Mouse (Mus musculus): ENCODE measurements around the gene Gzme.
"Not testable (repeated sequence)": the region's sequence is repeated elsewhere in the genome, so short reads cannot be mapped to it uniquely, and the experiment has no call there.

The Gzme gene

DNA sequence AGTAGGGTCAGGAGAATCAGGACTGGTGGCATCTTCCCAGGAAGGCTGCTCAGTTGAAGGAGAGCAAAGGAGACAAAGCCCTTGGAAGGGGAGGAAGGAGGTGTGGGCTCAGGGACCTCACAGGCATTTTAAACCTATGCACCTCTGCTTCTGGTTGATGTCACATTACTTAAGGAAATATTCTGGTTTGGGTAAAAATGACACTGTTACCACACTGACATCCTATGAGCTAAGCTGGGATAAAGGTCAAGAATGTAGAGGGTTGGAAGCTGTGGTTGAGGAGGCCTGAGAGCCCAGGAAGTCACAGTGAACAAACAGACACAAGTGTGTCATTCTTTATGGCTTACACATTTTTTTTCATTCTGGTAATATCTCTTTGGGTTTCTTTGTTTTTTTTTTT is at the start of gene Gzme:
Gene Gzme (minus strand): TSS at position 101 of the 400 bp plus-strand sequence.
- no peak for DNase-seq

GRCm38 (mm10) chr14:56168009-56168408 is 47.6 kb upstream of the Gzme start:
- no peak for DNase-seq

- DNase-seq = peak in 1 of 2 experiments; percentile 0
These were observed 41.7 kb upstream of the Gzme start for GRCm38 (mm10) chr14:56162109-56162508.

- DNase-seq = not testable (repeated sequence)
These were observed 39.1 kb upstream of the Gzme start, which contains the start of gene Gzmg for GRCm38 (mm10) chr14:56159479-56159878. Gzmg (minus strand) TSS chr14:56159579.

DNA sequence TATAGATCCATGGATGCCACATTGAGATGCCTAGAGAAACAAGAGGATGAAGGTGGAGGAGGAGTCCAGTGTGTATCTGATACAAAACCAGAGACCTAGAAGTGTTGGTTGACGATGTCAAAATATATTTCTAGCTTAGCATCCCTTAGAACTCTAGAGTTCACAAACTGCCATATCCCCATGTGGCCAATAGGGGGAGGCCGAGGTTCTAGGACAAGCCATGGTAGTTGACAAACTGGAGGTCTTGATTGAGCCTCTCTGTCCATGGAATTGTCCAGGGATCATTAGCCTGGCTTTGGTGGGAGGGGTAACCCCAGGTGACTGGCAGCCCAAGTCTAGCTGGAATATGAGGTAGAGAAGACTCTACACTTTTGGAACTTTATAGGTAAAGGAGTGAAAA is 34.9 kb upstream of the Gzme start:
- DNase-seq = peak in 1 of 2 experiments; percentile 2

DNA sequence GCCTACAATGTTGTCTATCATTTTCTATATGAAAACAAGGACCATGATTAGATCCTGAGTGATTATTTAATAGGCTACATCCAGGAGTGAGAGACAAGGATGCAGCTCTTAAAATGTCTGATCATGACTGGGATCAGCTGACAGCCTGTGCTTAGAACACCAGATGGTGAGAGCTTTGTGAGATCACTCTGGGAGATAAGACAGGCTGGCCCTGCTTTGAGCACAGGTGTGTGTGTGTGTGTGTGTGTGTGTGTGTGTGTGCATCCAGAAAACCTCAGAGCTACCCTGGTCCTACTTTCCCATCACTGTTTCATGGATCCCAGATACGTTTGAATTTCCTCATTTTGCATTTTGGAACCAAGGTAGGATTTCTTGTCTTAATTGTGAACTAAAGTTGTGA is 13.2 kb upstream of the Gzme start:
- DNase-seq = not testable (repeated sequence)

DNA sequence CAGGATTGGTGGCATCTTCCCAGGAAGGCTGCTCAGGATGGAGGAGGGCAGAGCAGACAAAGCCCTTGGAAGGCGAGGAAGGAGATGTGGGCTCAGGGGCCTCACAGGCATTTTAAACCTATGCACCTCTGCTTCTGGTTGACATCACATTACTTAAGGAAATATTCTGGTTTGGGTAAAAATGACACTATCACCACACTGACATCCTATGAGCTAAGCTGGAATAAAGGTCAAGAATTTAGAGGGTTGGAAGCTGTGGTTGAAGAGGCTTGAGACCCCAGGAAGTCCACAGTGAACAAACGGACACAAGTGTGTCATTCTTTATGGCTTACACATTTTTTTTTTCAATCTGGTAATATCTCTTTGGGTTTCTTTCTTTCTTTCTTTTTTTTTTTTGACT is 12.1 kb upstream of the Gzme start, which contains the start of gene Gzmd:
Gene Gzmd (minus strand): TSS at position 101 of the 400 bp plus-strand sequence.
- DNase-seq = not testable (repeated sequence)

GRCm38 (mm10) chr14:56128341-56128740 is 7.9 kb upstream of the Gzme start:
- DNase-seq = no peak

DNA sequence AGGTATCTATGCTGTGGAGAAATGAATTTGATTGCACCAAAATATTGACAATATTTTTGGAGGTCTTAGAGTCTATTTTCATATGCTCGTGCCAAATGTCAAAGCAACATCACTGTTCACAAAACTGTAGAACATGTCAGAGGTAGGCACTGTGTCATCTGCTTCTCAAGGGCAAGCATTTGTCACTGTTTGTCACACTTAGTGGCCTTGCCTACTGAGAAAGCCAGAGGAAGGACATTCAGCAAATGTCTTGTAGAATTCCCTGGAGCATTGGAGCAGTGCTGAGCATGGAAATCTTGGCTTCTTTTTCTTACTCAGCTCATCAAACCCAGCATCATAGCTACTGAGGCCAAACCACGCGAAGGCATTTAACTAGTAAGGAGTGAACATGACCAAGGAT is 3.1 kb upstream of the Gzme start:
- DNase-seq = no peak

GRCm38 (mm10) chr14:56115531-56116310 is 4.7 kb downstream of the Gzme start:
- DNase-seq = not testable (repeated sequence)

GRCm38 (mm10) chr14:56105447-56106180 is 14.8 kb downstream of the Gzme start:
- no peak for DNase-seq

DNA sequence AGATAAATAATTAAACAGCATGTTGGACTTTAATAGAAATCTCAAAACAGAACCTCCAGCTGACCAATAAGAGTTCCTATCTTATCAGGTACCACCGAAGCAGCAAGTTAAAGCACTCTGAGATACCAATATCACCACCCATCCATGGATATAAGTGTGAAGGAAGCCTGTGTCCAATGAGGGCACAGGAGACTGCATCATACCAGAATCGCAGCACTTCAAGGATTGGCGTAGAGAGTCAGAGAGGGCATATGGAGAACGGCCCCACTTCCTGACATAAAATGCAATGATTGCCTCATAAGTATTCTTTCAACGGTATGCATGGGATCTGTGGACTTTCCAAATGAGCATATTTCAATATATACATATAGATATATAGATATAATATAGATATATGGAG is 15.4 kb downstream of the Gzme start:
- DNase-seq = no peak

GRCm38 (mm10) chr14:56103452-56103851 is 17.0 kb downstream of the Gzme start:
- DNase-seq = no peak

GRCm38 (mm10) chr14:56102386-56102785 is 18.0 kb downstream of the Gzme start, which contains the start of gene Ctsg:
Ctsg (minus strand) TSS chr14:56102574.
- no peak for DNase-seq

GRCm38 (mm10) chr14:56098940-56099339 is 21.5 kb downstream of the Gzme start:
- DNase-seq = peak in 1 of 2 experiments; percentile 17

DNA sequence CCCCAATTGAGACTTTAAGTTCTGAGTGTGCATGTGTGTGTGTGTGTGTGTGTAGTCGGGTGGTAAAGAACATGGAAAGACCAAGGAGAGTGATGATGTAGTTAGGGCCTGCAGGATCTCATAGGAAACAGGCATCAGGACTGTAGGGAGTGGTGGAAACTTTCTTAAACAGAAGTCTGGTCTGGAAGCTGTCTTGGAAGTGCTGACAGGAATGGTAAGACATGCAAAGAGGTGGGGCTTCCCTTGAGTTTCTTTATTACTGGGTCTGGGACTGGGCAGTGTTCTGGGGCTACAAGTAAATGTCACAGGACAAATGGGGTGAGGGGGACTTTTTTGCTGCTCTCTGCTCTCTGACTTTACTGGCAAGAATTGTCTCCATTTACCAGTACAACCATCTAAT is 22.8 kb downstream of the Gzme start:
- no peak for DNase-seq

GRCm38 (mm10) chr14:56093353-56093752 is 27.1 kb downstream of the Gzme start:
- DNase-seq = no peak

- DNase-seq = no peak
These were observed 33.7 kb downstream of the Gzme start for GRCm38 (mm10) chr14:56086711-56087110.

GRCm38 (mm10) chr14:56085167-56085566 is 35.3 kb downstream of the Gzme start, which contains the start of gene Mcpt8:
Mcpt8 (minus strand) TSS chr14:56085273.
- DNase-seq = no peak

DNA sequence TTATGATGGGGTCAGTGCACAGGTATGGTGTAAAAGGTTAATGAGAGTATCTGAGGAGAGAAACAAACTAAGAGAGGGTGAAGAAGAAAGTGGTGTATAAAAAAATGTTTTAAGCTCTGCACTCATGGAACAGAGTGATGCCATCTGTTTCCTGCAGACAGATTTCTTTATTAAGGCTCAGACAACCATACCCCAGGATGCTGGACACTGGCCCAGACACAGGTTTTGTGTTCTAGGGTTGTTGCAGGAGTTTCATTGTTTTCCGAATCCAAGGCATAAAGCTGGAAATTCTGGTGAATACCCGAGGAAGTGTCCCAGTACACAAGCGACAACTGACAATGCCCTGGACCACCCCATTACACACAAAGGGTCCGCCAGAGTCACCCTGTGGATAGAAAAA is 38.4 kb downstream of the Gzme start:
- no peak for DNase-seq
